ENCODE assay signal across 8 mouse cellular contexts in the genomic region with DNA sequence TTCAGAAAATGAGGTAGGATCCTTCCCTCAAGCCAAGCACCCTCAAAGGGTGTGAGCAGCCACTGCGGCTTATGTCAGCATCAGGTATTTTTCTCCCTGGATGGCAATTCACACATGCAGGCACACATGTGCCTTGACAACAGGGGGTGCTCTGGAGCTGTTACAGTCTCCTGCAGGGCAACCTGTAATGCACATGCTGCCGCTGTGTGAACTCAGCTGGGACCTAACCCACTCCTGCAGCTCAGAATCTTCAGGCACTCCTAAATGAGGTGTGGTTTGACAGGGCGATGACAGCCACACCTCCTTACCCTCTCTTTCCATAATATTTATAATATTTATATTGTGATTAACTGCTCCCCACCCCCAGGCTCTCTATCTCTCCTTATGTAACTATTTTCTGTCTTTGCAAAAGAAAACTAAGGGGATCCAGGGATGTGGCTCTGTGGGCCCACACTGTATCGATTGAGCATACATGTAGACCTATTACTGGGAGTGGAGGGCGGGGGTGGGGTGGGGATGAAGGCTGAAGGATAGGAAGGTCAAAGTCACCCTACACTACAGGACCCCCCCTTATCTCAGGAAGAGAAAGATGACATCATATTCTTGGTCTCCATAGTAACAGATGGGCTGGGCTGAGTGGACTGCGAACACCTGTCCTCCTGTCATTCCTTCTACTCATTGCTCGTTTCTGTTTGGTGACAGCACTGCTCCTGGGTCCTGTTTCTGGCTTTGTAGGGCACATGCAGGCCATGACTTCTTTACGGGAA.
DNase-seq lines count a peak whose midpoint lies in the region; ATAC-seq lines count a peak whose summit lies in the region.

No protein-coding gene starts in this region.

- ATAC-seq in inflammation-experienced regulatory T-cells, adult 6 months: peak; percentile 41
- ATAC-seq in megakaryocyte-erythroid progenitor cell, adult 5-6 weeks (replicated peaks; ENCODE audit: low FRiP score, low TSS enrichment, poor library complexity, severe bottlenecking): peak; percentile 79

- H3K27ac ChIP-seq in brown adipose tissue, adult 24 weeks (replicated peaks; ENCODE audit: low read depth, low read length): peak overlapping the region; percentile 71; the same call in 1 of the 2 replicates

- intact Hi-C loops in left cerebral cortex, postnatal 14 days (cut with DNase I): loop anchor here (5.0 kb wide), 2 partner anchors 113 to 918 kb away; a partner anchor contains a TSS

- H3K4me3 ChIP-seq in brown adipose tissue, adult 24 weeks (ENCODE audit: insufficient read depth, low read depth, low read length): peak overlapping the region; percentile 63

- peaks cover 6% of the 10 kb centered on the region; the same call in 1 of the 2 replicates for H3K4me1 ChIP-seq in brown adipose tissue, adult 24 weeks (ENCODE audit: control insufficient read depth, insufficient read depth, insufficient read length, low read length)

- DNase-seq in CD8-positive naive resting alpha-beta T cell, adult 2 months (ENCODE audit: low read depth in 2 of 2, low spot score in 2 of 2): peak; percentile 37 to 59
- DNase-seq in gastrocnemius, postnatal 10 days: peak; percentile 50
- peak; percentile 55 to 57 for DNase-seq in left cerebral cortex, postnatal 14 days (ENCODE audit: low spot score in 2 of 2)
- DNase-seq in spleen, adult 12 weeks (ENCODE audit: low spot score): peak; percentile 6
- DNase-seq in urinary bladder, adult 2 months (ENCODE audit: low spot score): no peak
